Mouse (Mus musculus): ENCODE data around the gene Fbn1. TPM values are rescaled to one million over a fixed set of nuclear protein-coding genes. Genes with fewer than 3 reads are reported as not detected.
A peak's percentile ranks its signal among the peaks of the same experiment; 100 is the strongest.

Fbn1 gene
- total and polyA plus RNA-seq, 3 experiments: 15.0 to 43.9 (median 28.8) TPM

- no peaks in the 10 kb centered on the region for H3K36me3 ChIP-seq (ENCODE audit: control insufficient read depth, insufficient read depth, low read length)
- DNase-seq: peak; percentile 45 to 69
- TF ChIP-seq EP300 (IDR thresholded peaks at IDR 0.05; ENCODE audit: insufficient read depth, low read depth, low read length): 0 out of 2 replicates have a peak, but pooled peaks have one; percentile 23
- no peak for TF ChIP-seq CTCF (IDR thresholded peaks at IDR 0.05)
- TF ChIP-seq POLR2A (IDR thresholded peaks at IDR 0.05; ENCODE audit: insufficient read depth, low read depth, low read length): no peak
- H3K27ac ChIP-seq: no peak overlapping the region
- H3K4me3 ChIP-seq: no peak overlapping the region
- H3K4me1 ChIP-seq (ENCODE audit: control insufficient read depth, insufficient read depth, low read length): peaks cover 2% of the 10 kb centered on the region
- H3K79me2 ChIP-seq (replicated peaks; ENCODE audit: control insufficient read depth, insufficient read depth, low read length): no peaks in the 10 kb centered on the region
- 28% methylated on average over 7 of the region's 7 CpGs for WGBS
- H3K9ac ChIP-seq (ENCODE audit: low read depth, low read length): no peak overlapping the region
- H3K27me3 ChIP-seq (ENCODE audit: control insufficient read depth, insufficient read depth, low read length): no peaks in the 10 kb centered on the region
- intact Hi-C loops (cut with DNase I): no loop called here
These were observed 229.3 kb downstream of the Fbn1 start for GRCm38 (mm10) chr2:125278474-125278873.

GRCm38 (mm10) chr2:125276692-125277091, 231.1 kb downstream of the Fbn1 start:
- H3K27me3 ChIP-seq (ENCODE audit: control insufficient read depth, insufficient read depth, low read length): no peaks in the 10 kb centered on the region
- intact Hi-C loops (cut with DNase I): no loop called here
- DNase-seq: no peak

GRCm38 (mm10) chr2:125275617-125276016, 232.2 kb downstream of the Fbn1 start:
- WGBS: 71% methylated on average over 5 of the region's 5 CpGs

More at GRCm38 (mm10) chr2:125276692-125277091, 231.1 kb downstream of the Fbn1 start:
- H3K36me3 ChIP-seq (ENCODE audit: control insufficient read depth, insufficient read depth, low read length): no peaks in the 10 kb centered on the region
- no peak overlapping the region for H3K27ac ChIP-seq
- TF ChIP-seq CTCF (IDR thresholded peaks at IDR 0.05): no peak
- no peak for TF ChIP-seq POLR2A (IDR thresholded peaks at IDR 0.05; ENCODE audit: insufficient read depth, low read depth, low read length)
- no peak for TF ChIP-seq EP300 (IDR thresholded peaks at IDR 0.05; ENCODE audit: insufficient read depth, low read depth, low read length)
- peaks cover 2% of the 10 kb centered on the region for H3K4me1 ChIP-seq (ENCODE audit: control insufficient read depth, insufficient read depth, low read length)
- H3K79me2 ChIP-seq (replicated peaks; ENCODE audit: control insufficient read depth, insufficient read depth, low read length): no peaks in the 10 kb centered on the region
- WGBS: 84% methylated on average over 5 of the region's 5 CpGs
- no peak overlapping the region for H3K4me3 ChIP-seq
- no peak overlapping the region for H3K9ac ChIP-seq (ENCODE audit: low read depth, low read length)

GRCm38 (mm10) chr2:125268876-125269275, 238.9 kb downstream of the Fbn1 start:
- DNase-seq: no peak
- no peak overlapping the region for H3K9ac ChIP-seq (ENCODE audit: low read depth, low read length)
- H3K27ac ChIP-seq: no peak overlapping the region
- H3K4me1 ChIP-seq (ENCODE audit: control insufficient read depth, insufficient read depth, low read length): no peaks in the 10 kb centered on the region; the same call in 1 of the 2 replicates
- no peaks in the 10 kb centered on the region for H3K36me3 ChIP-seq (ENCODE audit: control insufficient read depth, insufficient read depth, low read length)
- WGBS: 49% methylated on average over 1 of the region's 1 CpGs
- no peaks in the 10 kb centered on the region for H3K27me3 ChIP-seq (ENCODE audit: control insufficient read depth, insufficient read depth, low read length)
- intact Hi-C loops (cut with DNase I): no loop called here
- no peak for TF ChIP-seq POLR2A (IDR thresholded peaks at IDR 0.05; ENCODE audit: insufficient read depth, low read depth, low read length)
- TF ChIP-seq CTCF (IDR thresholded peaks at IDR 0.05): no peak
- no peak for TF ChIP-seq EP300 (IDR thresholded peaks at IDR 0.05; ENCODE audit: insufficient read depth, low read depth, low read length)
- H3K79me2 ChIP-seq (replicated peaks; ENCODE audit: control insufficient read depth, insufficient read depth, low read length): no peaks in the 10 kb centered on the region
- H3K4me3 ChIP-seq: no peak overlapping the region

More at GRCm38 (mm10) chr2:125275617-125276016, 232.2 kb downstream of the Fbn1 start:
- Histone ChIP-seq H3K27ac (no peak overlapping the region), H3K27me3 (ENCODE audit: control insufficient read depth, insufficient read depth, low read length) (no peaks in the 10 kb centered on the region), H3K4me1 (ENCODE audit: control insufficient read depth, insufficient read depth, low read length) (peaks cover 2% of the 10 kb centered on the region), H3K36me3 (ENCODE audit: control insufficient read depth, insufficient read depth, low read length) (no peaks in the 10 kb centered on the region), H3K9ac (ENCODE audit: low read depth, low read length) (no peak overlapping the region), H3K4me3 (no peak overlapping the region), H3K79me2 (replicated peaks; ENCODE audit: control insufficient read depth, insufficient read depth, low read length) (no peaks in the 10 kb centered on the region)
- TF ChIP-seq POLR2A (IDR thresholded peaks at IDR 0.05; ENCODE audit: insufficient read depth, low read depth, low read length) (no peak), EP300 (IDR thresholded peaks at IDR 0.05; ENCODE audit: insufficient read depth, low read depth, low read length) (no peak), CTCF (IDR thresholded peaks at IDR 0.05) (no peak)
- intact Hi-C loops (cut with DNase I): no loop called here
- no peak for DNase-seq

- Histone ChIP-seq H3K27ac (peak overlapping the region; percentile 51), H3K9ac (ENCODE audit: low read depth, low read length) (no peak overlapping the region), H3K27me3 (ENCODE audit: control insufficient read depth, insufficient read depth, low read length) (no peaks in the 10 kb centered on the region), H3K4me1 (ENCODE audit: control insufficient read depth, insufficient read depth, low read length) (no peaks in the 10 kb centered on the region; the same call in 1 of the 2 replicates), H3K79me2 (replicated peaks; ENCODE audit: control insufficient read depth, insufficient read depth, low read length) (no peaks in the 10 kb centered on the region), H3K36me3 (ENCODE audit: control insufficient read depth, insufficient read depth, low read length) (no peaks in the 10 kb centered on the region), H3K4me3 (no peak overlapping the region)
- peak in 1 of 2 experiments; percentile 16 for DNase-seq
- 24% methylated on average over 9 of the region's 9 CpGs for WGBS
- intact Hi-C loops (cut with DNase I): loop anchor here (2.0 kb wide), 1 partner anchor 341 kb away; no protein-coding TSS in a partner anchor
- no peak for TF ChIP-seq CTCF (IDR thresholded peaks at IDR 0.05)
- TF ChIP-seq POLR2A (IDR thresholded peaks at IDR 0.05; ENCODE audit: insufficient read depth, low read depth, low read length): no peak
- TF ChIP-seq EP300 (IDR thresholded peaks at IDR 0.05; ENCODE audit: insufficient read depth, low read depth, low read length): no peak
These were observed 244.0 kb downstream of the Fbn1 start for GRCm38 (mm10) chr2:125263753-125264152.

GRCm38 (mm10) chr2:125263056-125263455, 244.7 kb downstream of the Fbn1 start:
- DNase-seq: peak in 1 of 2 experiments; percentile 31
- Histone ChIP-seq H3K36me3 (ENCODE audit: control insufficient read depth, insufficient read depth, low read length) (no peaks in the 10 kb centered on the region), H3K27me3 (ENCODE audit: control insufficient read depth, insufficient read depth, low read length) (no peaks in the 10 kb centered on the region), H3K27ac (peak overlapping the region; percentile 51), H3K9ac (ENCODE audit: low read depth, low read length) (no peak overlapping the region), H3K79me2 (replicated peaks; ENCODE audit: control insufficient read depth, insufficient read depth, low read length) (no peaks in the 10 kb centered on the region), H3K4me3 (no peak overlapping the region), H3K4me1 (ENCODE audit: control insufficient read depth, insufficient read depth, low read length) (no peaks in the 10 kb centered on the region; the same call in 1 of the 2 replicates)
- intact Hi-C loops (cut with DNase I): loop anchor here (2.0 kb wide), 1 partner anchor 342 kb away; no protein-coding TSS in a partner anchor
- 20% methylated on average over 5 of the region's 5 CpGs for WGBS
- TF ChIP-seq POLR2A (IDR thresholded peaks at IDR 0.05; ENCODE audit: insufficient read depth, low read depth, low read length): no peak
- TF ChIP-seq CTCF (IDR thresholded peaks at IDR 0.05): peak; percentile 64

Measured in heart, adult 2 months (tissue).